Mouse (Mus musculus) hindbrain, embryonic 10.5 days (tissue): ENCODE results near the gene Gm6176. TPM values are rescaled to one million over a fixed set of nuclear protein-coding genes. Genes with fewer than 3 reads are reported as not detected.
"Not testable (repeated sequence)": the region's sequence is repeated elsewhere in the genome, so short reads cannot be mapped to it uniquely, and the experiment has no call there.

Source experiments
- DNase-seq: peaks from one replicate; pipeline ENCODE4 v3.0.0-alpha.2; 2017; ENCODE audit warnings: low spot score
- H3K27ac ChIP-seq: fragments of 300-500 bp; sonication (generic); 2 replicates; pipeline ENCODE4 v1.5.1; 2016; ENCODE audit warnings: mild to moderate bottlenecking, moderate library complexity
- H3K27me3 ChIP-seq: fragments of 300-500 bp; sonication (generic); 2 replicates; pipeline ENCODE4 v1.6.1; 2016; ENCODE audit warnings: mild to moderate bottlenecking; ENCODE audit not compliant: poor library complexity, insufficient read depth, severe bottlenecking
- H3K36me3 ChIP-seq: fragments of 300-500 bp; sonication (generic); 2 replicates; pipeline ENCODE4 v1.6.1; 2016; ENCODE audit warnings: mild to moderate bottlenecking, moderate library complexity
- H3K4me1 ChIP-seq: fragments of 300-500 bp; sonication (generic); replicated peaks from 2 replicates; pipeline ENCODE4 v1.6.1; 2016; ENCODE audit warnings: mild to moderate bottlenecking
- H3K4me3 ChIP-seq: fragments of 300-500 bp; sonication (generic); 2 replicates; pipeline ENCODE4 v1.5.1; 2016; ENCODE audit warnings: mild to moderate bottlenecking, moderate library complexity
- H3K9me3 ChIP-seq: fragments of 300-500 bp; sonication (generic); 2 replicates; pipeline ENCODE4 v1.6.1; 2016; ENCODE audit warnings: mild to moderate bottlenecking, moderate library complexity
- whole genome bisulfite sequencing: fragments of 180-500 bp; shearing (Covaris S2); methylation state at CpG from one replicate; pipeline ENCODE4 v1.1.7; 2016; 5-methylcytosine and 5-hydroxymethylcytosine counted together
- polyA plus RNA-seq: library from polyadenylated mRNA; unstranded; fragments of >200 nt; fragmentation: Nextera tagmentation; extraction: Ambion mirVana; gene quantifications from 2 replicates; pipeline ENCODE4 v1.2.1, GENCODE M21; 2016

The Gm6176 gene
- not detected in 2 replicates for polyA plus RNA-seq

GRCm38 (mm10) chr7:22056205-22056604 lies at the start of gene Gm6176:
TSS of gene Gm6176 (minus strand) at chr7:22056305.
- H3K4me1 ChIP-seq, H3K4me3 ChIP-seq, H3K9me3 ChIP-seq, H3K27me3 ChIP-seq, H3K27ac ChIP-seq, DNase-seq, H3K36me3 ChIP-seq: not testable (repeated sequence)
- no CpG with 5 or more reads among the region's 1 CpGs for WGBS

- H3K4me3 ChIP-seq, H3K4me1 ChIP-seq, H3K9me3 ChIP-seq, H3K27ac ChIP-seq, DNase-seq, H3K36me3 ChIP-seq, H3K27me3 ChIP-seq: not testable (repeated sequence)
- no CpG with 5 or more reads among the region's 7 CpGs for WGBS
Observed at GRCm38 (mm10) chr7:22068757-22069156, 12.7 kb upstream of the Gm6176 start, which contains the start of gene Vmn1r139. TSS of gene Vmn1r139 (plus strand) at chr7:22069057.

- not testable (repeated sequence) for H3K27me3 ChIP-seq, H3K4me3 ChIP-seq, H3K4me1 ChIP-seq, H3K27ac ChIP-seq, H3K36me3 ChIP-seq, H3K9me3 ChIP-seq, DNase-seq
- WGBS = no CpG with 5 or more reads among the region's 2 CpGs
Observed at GRCm38 (mm10) chr7:22028797-22029196, 27.3 kb downstream of the Gm6176 start, which contains the start of gene Vmn1r138. TSS of gene Vmn1r138 (minus strand) at chr7:22028897.

Other genes starting within 250 kb of the Gm6176 start
- not detected in 2 replicates for gene Vmn1r135, start 224.0 kb downstream of the Gm6176 start, polyA plus RNA-seq
- gene Gm5725, start 212.0 kb downstream of the Gm6176 start, polyA plus RNA-seq = not detected in 2 replicates
- gene Gm5891, start 135.0 kb downstream of the Gm6176 start, polyA plus RNA-seq = not detected in 2 replicates
- not detected in 2 replicates for gene Vmn1r137, start 61.7 kb downstream of the Gm6176 start, polyA plus RNA-seq
- not detected in 2 replicates for gene Vmn1r138, start 27.4 kb downstream of the Gm6176 start, polyA plus RNA-seq
- gene Vmn1r139, start 12.8 kb upstream of the Gm6176 start, polyA plus RNA-seq = not detected in 2 replicates
- not detected in 2 replicates for gene Gm16451, start 61.9 kb upstream of the Gm6176 start, polyA plus RNA-seq
- not detected in 2 replicates for gene Gm10666, start 78.4 kb upstream of the Gm6176 start, polyA plus RNA-seq
- gene Vmn1r142, start 107.7 kb upstream of the Gm6176 start, polyA plus RNA-seq = not detected in 2 replicates
- not detected in 2 replicates for gene Vmn1r143, start 133.1 kb upstream of the Gm6176 start, polyA plus RNA-seq
- not detected in 2 replicates for gene Gm8653, start 145.0 kb upstream of the Gm6176 start, polyA plus RNA-seq
- gene Gm8453, start 173.2 kb upstream of the Gm6176 start, polyA plus RNA-seq = not detected in 2 replicates